ENCODE assay signal across 15 mouse cellular contexts in the genomic region with DNA sequence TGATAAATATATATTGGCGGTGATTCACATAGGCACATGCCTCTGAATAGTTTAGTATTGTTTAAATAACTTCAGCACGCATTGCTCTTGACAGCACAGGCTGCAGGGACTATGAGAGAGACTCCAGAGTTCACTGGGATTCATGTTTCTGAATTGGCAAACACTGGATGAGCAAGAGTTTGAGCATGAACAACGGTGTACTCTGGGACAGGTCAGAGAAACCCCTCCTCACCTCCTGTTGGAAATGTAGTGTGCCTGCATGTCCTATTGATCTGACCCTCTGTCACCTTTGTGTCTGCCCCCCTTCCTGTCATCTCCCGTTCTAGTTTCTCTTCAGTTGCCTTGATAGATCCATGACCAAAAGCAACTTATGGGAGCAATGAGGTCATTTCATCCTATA.
"Had no signal": no experiment of that assay in that cellular context is flagged by ENCODE, and none has a peak within 500 bp of the region (broad histone marks: within the 10 kb centered on the region; RNA-seq: fewer than 3 reads in every experiment).

No protein-coding gene starts in this region.

- DNase-seq: retina, postnatal 1 day; right cerebral cortex, adult 18-20 months; right cerebral cortex, postnatal 14 days; right cerebral cortex, postnatal 25 days; right cerebral cortex, postnatal 4 days; spleen, adult 18-20 months; thymus, adult 18-20 months; thymus, adult 2 months; thymus, postnatal 14 days; thymus, postnatal 25 days; thymus, postnatal 36 days; thymus, postnatal 4 days had no signal

- H3K27ac ChIP-seq: neural tube, embryonic 15.5 days; stomach, embryonic 15.5 days; stomach, postnatal 0 days had no signal

- H3K4me3 ChIP-seq: neural tube, embryonic 15.5 days; stomach, embryonic 15.5 days had no signal

- H3K36me3 ChIP-seq: neural tube, embryonic 15.5 days; stomach, embryonic 15.5 days had no signal

- H3K27me3 ChIP-seq: neural tube, embryonic 15.5 days; stomach, embryonic 15.5 days had no signal

- H3K9ac ChIP-seq: neural tube, embryonic 15.5 days; stomach, embryonic 15.5 days had no signal

- H3K9me3 ChIP-seq: neural tube, embryonic 15.5 days; stomach, embryonic 15.5 days had no signal

- H3K4me2 ChIP-seq: neural tube, embryonic 15.5 days; stomach, embryonic 15.5 days had no signal

- H3K4me1 ChIP-seq: neural tube, embryonic 15.5 days; stomach, embryonic 15.5 days had no signal
